Mouse (Mus musculus) G1E (cell line): ENCODE measurements at regions not wholly inside any gene's neighbourhood (a gene's known extent, or its start where the extent isn't known, plus 50 kb on each side); places are given as distances from the start of the nearest gene placed in this dataset.

Experiments used
- ATAC-seq: 2 replicates; pipeline ENCODE4 v1.8.0; 2016; ENCODE audit warnings: mild to moderate bottlenecking; ENCODE audit not compliant: insufficient number of reproducible peaks, poor library complexity, low FRiP score, severe bottlenecking; ENCODE audit errors: extremely low read depth
- DNase-seq: peaks from one replicate; pipeline ENCODE4 v3.0.0; 2012; ENCODE audit warnings: low spot score
- H3K27me3 ChIP-seq: 2 replicates; pipeline ENCODE4 v1.6.1; 2012; ENCODE audit warnings: mild to moderate bottlenecking, low read length, inconsistent platforms; ENCODE audit not compliant: insufficient read depth
- H3K36me3 ChIP-seq: replicated peaks from 2 replicates; pipeline ENCODE3; 2012; ENCODE audit warnings: mild to moderate bottlenecking, inconsistent platforms
- H3K4me1 ChIP-seq: 2 replicates; pipeline ENCODE4 v1.6.1; 2012; ENCODE audit warnings: low read depth, low read length, inconsistent platforms, mixed read lengths; ENCODE audit not compliant: insufficient read depth
- H3K4me3 ChIP-seq: 2 replicates; pipeline ENCODE4 v1.5.1; 2012; ENCODE audit warnings: low read depth, mild to moderate bottlenecking, inconsistent platforms, low read length, moderate library complexity, mixed read lengths
- H3K9me3 ChIP-seq: replicated peaks from 2 replicates; pipeline ENCODE4 v1.6.1; 2012; ENCODE audit warnings: inconsistent platforms
- CTCF ChIP-seq: IDR thresholded peaks from 2 replicates; pipeline ENCODE4 v1.5.1; 2012; ENCODE audit warnings: low read depth, low read length, inconsistent platforms, mixed read lengths
- GATA1 ChIP-seq: IDR thresholded peaks from 2 replicates; pipeline ENCODE4 v1.6.1; 2012; ENCODE audit warnings: borderline replicate concordance, low read length, inconsistent platforms, mixed read lengths
- GATA2 ChIP-seq: IDR thresholded peaks from 2 replicates; pipeline ENCODE4 v1.6.1; 2012; ENCODE audit warnings: low read depth, low read length, inconsistent platforms, borderline replicate concordance
- POLR2AphosphoS5 ChIP-seq: IDR thresholded peaks from 2 replicates; pipeline ENCODE4 v1.6.1; 2012; ENCODE audit warnings: low read depth, low read length, inconsistent platforms; ENCODE audit not compliant: insufficient replicate concordance
- TAL1 ChIP-seq: conservative IDR thresholded peaks from 2 replicates; pipeline ENCODE4 v1.6.1; 2012; ENCODE audit warnings: low read depth, low read length, inconsistent platforms, mixed read lengths

GRCm38 (mm10) chr6:93314625-93315024, 371.3 kb upstream of the Adamts9 start:
- no peaks in the 10 kb centered on the region for H3K9me3 ChIP-seq
- no peak for TF ChIP-seq GATA2
- no peaks in the 10 kb centered on the region for H3K4me1 ChIP-seq
- H3K4me3 ChIP-seq: no peak overlapping the region
- H3K36me3 ChIP-seq: no peaks in the 10 kb centered on the region
- DNase-seq: no peak
- H3K27me3 ChIP-seq: no peaks in the 10 kb centered on the region
- ATAC-seq: no peak

- H3K27me3 ChIP-seq: no peaks in the 10 kb centered on the region
- H3K9me3 ChIP-seq: no peaks in the 10 kb centered on the region
- no peaks in the 10 kb centered on the region for H3K36me3 ChIP-seq
- no peak for ATAC-seq
- H3K4me3 ChIP-seq: no peak overlapping the region
- no peak for DNase-seq
- TF ChIP-seq GATA1 (no peak), GATA2 (no peak), POLR2AphosphoS5 (no peak), CTCF (no peak), TAL1 (no peak)
- H3K4me1 ChIP-seq: no peaks in the 10 kb centered on the region
Measured at GRCm38 (mm10) chr6:93305176-93305575, 361.9 kb upstream of the Adamts9 start.

GRCm38 (mm10) chr6:93297975-93298374, 354.7 kb upstream of the Adamts9 start:
- no peak overlapping the region for H3K4me3 ChIP-seq
- no peak for DNase-seq
- no peak for ATAC-seq

GRCm38 (mm10) chr6:93291711-93292110, 348.4 kb upstream of the Adamts9 start:
- H3K9me3 ChIP-seq: no peaks in the 10 kb centered on the region
- no peaks in the 10 kb centered on the region for H3K36me3 ChIP-seq
- TF ChIP-seq CTCF (no peak), TAL1 (no peak), GATA1 (no peak), POLR2AphosphoS5 (no peak), GATA2 (no peak)
- no peaks in the 10 kb centered on the region for H3K27me3 ChIP-seq
- no peaks in the 10 kb centered on the region for H3K4me1 ChIP-seq
- ATAC-seq: no peak
- no peak for DNase-seq
- no peak overlapping the region for H3K4me3 ChIP-seq

More at GRCm38 (mm10) chr6:93297975-93298374, 354.7 kb upstream of the Adamts9 start:
- no peaks in the 10 kb centered on the region for H3K4me1 ChIP-seq
- H3K27me3 ChIP-seq: no peaks in the 10 kb centered on the region
- H3K9me3 ChIP-seq: no peaks in the 10 kb centered on the region
- no peak for TF ChIP-seq CTCF
- no peak for TF ChIP-seq GATA2
- no peak for TF ChIP-seq POLR2AphosphoS5
- no peak for TF ChIP-seq GATA1
- no peak for TF ChIP-seq TAL1
- H3K36me3 ChIP-seq: no peaks in the 10 kb centered on the region

GRCm38 (mm10) chr6:93288421-93288820, 345.1 kb upstream of the Adamts9 start:
- DNase-seq (no peak), ATAC-seq (no peak)
- no peaks in the 10 kb centered on the region for H3K27me3 ChIP-seq
- H3K4me1 ChIP-seq: no peaks in the 10 kb centered on the region
- H3K4me3 ChIP-seq: no peak overlapping the region
- no peaks in the 10 kb centered on the region for H3K36me3 ChIP-seq
- TF ChIP-seq TAL1 (no peak), GATA2 (no peak), GATA1 (no peak), POLR2AphosphoS5 (no peak), CTCF (no peak)
- 0 out of 2 replicates have a peak, but pooled peaks cover 2% of the 10 kb centered on the region for H3K9me3 ChIP-seq

GRCm38 (mm10) chr6:93285796-93286195, 342.5 kb upstream of the Adamts9 start:
- no peaks in the 10 kb centered on the region for H3K36me3 ChIP-seq
- DNase-seq (no peak), ATAC-seq (no peak)
- TF ChIP-seq POLR2AphosphoS5 (no peak), CTCF (no peak), TAL1 (no peak), GATA2 (no peak), GATA1 (no peak)
- H3K4me3 ChIP-seq: no peak overlapping the region
- H3K9me3 ChIP-seq: 0 out of 2 replicates have a peak, but pooled peaks cover 2% of the 10 kb centered on the region
- H3K27me3 ChIP-seq: no peaks in the 10 kb centered on the region
- H3K4me1 ChIP-seq: no peaks in the 10 kb centered on the region

GRCm38 (mm10) chr6:93281530-93281929, 338.2 kb upstream of the Adamts9 start:
- Histone ChIP-seq H3K27me3 (no peaks in the 10 kb centered on the region), H3K36me3 (no peaks in the 10 kb centered on the region), H3K4me3 (no peak overlapping the region), H3K9me3 (0 out of 2 replicates have a peak, but pooled peaks cover 4% of the 10 kb centered on the region), H3K4me1 (no peaks in the 10 kb centered on the region)
- TF ChIP-seq TAL1 (no peak), CTCF (no peak), GATA2 (no peak), POLR2AphosphoS5 (no peak), GATA1 (no peak)
- DNase-seq (no peak), ATAC-seq (no peak)
